ENCODE assay signal across 20 mouse cellular contexts in genomic region chr13:37332779-37333543, GRCm38 (mm10). TPM values are rescaled to one million over a fixed set of nuclear protein-coding genes. Genes with fewer than 3 reads are reported as not detected.
A peak's percentile ranks its signal among the peaks of the same experiment; 100 is the strongest.
DNase-seq lines count a peak whose midpoint lies in the region; ATAC-seq and TF ChIP-seq lines count a peak whose summit lies in the region.
"Had no signal": no experiment of that assay in that cellular context is flagged by ENCODE, and none has a peak within 500 bp of the region (broad histone marks: within the 10 kb centered on the region; RNA-seq: fewer than 3 reads in every experiment).

No protein-coding gene starts in this region.

- H3K4me1 ChIP-seq in bone marrow macrophage, adult 2 months (ENCODE audit: control insufficient read depth, insufficient read depth, low read length): peaks cover 53% of the 10 kb centered on the region
- no peaks in the 10 kb centered on the region for H3K4me1 ChIP-seq in lung, embryonic 15.5 days
- peaks cover 3% of the 10 kb centered on the region for H3K4me1 ChIP-seq in thymus, adult 2 months (replicated peaks; ENCODE audit: control insufficient read depth, insufficient read depth, low read length)
- H3K4me1 ChIP-seq: embryonic facial prominence, embryonic 13.5 days; forebrain, embryonic 15.5 days; hindbrain, embryonic 13.5 days; intestine, embryonic 15.5 days; midbrain, embryonic 10.5 days had no signal

- peak; percentile 91 for ATAC-seq in lung, embryonic 15.5 days (ENCODE audit: borderline replicate concordance, extremely low read depth, low FRiP score, low TSS enrichment)
- ATAC-seq in megakaryocyte, adult 5-6 weeks (ENCODE audit: poor library complexity, severe bottlenecking): peak; percentile 46
- ATAC-seq: forebrain, embryonic 15.5 days; intestine, embryonic 15.5 days; liver, postnatal 0 days had no signal

- H3K9me3 ChIP-seq in lung, embryonic 15.5 days: no peaks in the 10 kb centered on the region
- H3K9me3 ChIP-seq: embryonic facial prominence, embryonic 13.5 days; forebrain, embryonic 15.5 days; hindbrain, embryonic 13.5 days; intestine, embryonic 15.5 days; midbrain, embryonic 10.5 days had no signal

- WGBS in lung, embryonic 15.5 days: 39% methylated on average over 4 of the region's 4 CpGs
- 82% methylated on average over 4 of the region's 4 CpGs for WGBS in thymus, adult 2 months

- no peak overlapping the region for H3K4me3 ChIP-seq in left cerebral cortex, adult 2 months
- H3K4me3 ChIP-seq in bone marrow macrophage, adult 2 months (ENCODE audit: insufficient read depth, low read length): no peak overlapping the region
- H3K4me3 ChIP-seq in lung, embryonic 15.5 days: no peak overlapping the region
- no peak overlapping the region for H3K4me3 ChIP-seq in thymus, adult 2 months (ENCODE audit: control insufficient read depth, insufficient read depth, low read length)
- H3K4me3 ChIP-seq: embryonic facial prominence, embryonic 13.5 days; forebrain, embryonic 15.5 days; hindbrain, embryonic 13.5 days; intestine, embryonic 15.5 days; midbrain, embryonic 10.5 days had no signal

- no peak for DNase-seq in left cerebral cortex, adult 2 months (ENCODE audit: extremely low spot score in 1 of 2, low spot score in 2 of 2)
- no peak for DNase-seq in left cerebral cortex, adult 18-20 months (ENCODE audit: low spot score in 2 of 2)
- no peak for DNase-seq in c-Kit-positive CD71-positive TER-119-positive erythroid progenitor cells, embryonic 14.5 days (ENCODE audit: low spot score)
- DNase-seq in thymus, adult 2 months: no peak
- DNase-seq: cerebellum, adult 9-11 months; gastrocnemius, postnatal 36 days; heart, postnatal 10 days; left cerebral cortex, postnatal 4 days; liver, postnatal 0 days; retina, postnatal 1 day; thymus, postnatal 14 days had no signal

- H3K27me3 ChIP-seq in lung, embryonic 15.5 days: no peaks in the 10 kb centered on the region
- no peaks in the 10 kb centered on the region for H3K27me3 ChIP-seq in thymus, adult 2 months (ENCODE audit: control insufficient read depth, insufficient read depth, low read length)
- H3K27me3 ChIP-seq: embryonic facial prominence, embryonic 13.5 days; forebrain, embryonic 15.5 days; hindbrain, embryonic 13.5 days; intestine, embryonic 15.5 days had no signal

- no peak overlapping the region for H3K4me2 ChIP-seq in lung, embryonic 15.5 days
- H3K4me2 ChIP-seq: embryonic facial prominence, embryonic 13.5 days; forebrain, embryonic 15.5 days; heart, embryonic 11.5 days; hindbrain, embryonic 13.5 days; intestine, embryonic 15.5 days had no signal

- intact Hi-C loops in left cerebral cortex, adult 2 months (cut with DNase I): no loop called here

- TF ChIP-seq CTCF in left cerebral cortex, adult 2 months (IDR thresholded peaks at IDR 0.05): no peak
- no peak for TF ChIP-seq CTCF in bone marrow macrophage, adult 2 months (IDR thresholded peaks at IDR 0.05; ENCODE audit: low read depth, low read length)
- no peak for TF ChIP-seq CTCF in thymus, adult 2 months (IDR thresholded peaks at IDR 0.05; ENCODE audit: borderline replicate concordance, control insufficient read depth, extremely low read depth, insufficient read depth, low read length, poor library complexity)

- H3K9ac ChIP-seq in lung, embryonic 15.5 days: no peak overlapping the region
- H3K9ac ChIP-seq: embryonic facial prominence, embryonic 13.5 days; forebrain, embryonic 15.5 days; hindbrain, embryonic 13.5 days; intestine, embryonic 15.5 days; liver, postnatal 0 days had no signal

- no peak for TF ChIP-seq POLR2A in bone marrow macrophage, adult 2 months (IDR thresholded peaks at IDR 0.05; ENCODE audit: borderline replicate concordance, low read depth, low read length)
- TF ChIP-seq POLR2A in thymus, adult 2 months (IDR thresholded peaks at IDR 0.05; ENCODE audit: control insufficient read depth, extremely low read depth, insufficient read depth, low read length, poor library complexity): no peak

- peak overlapping the region; percentile 7; the same call in 1 of the 2 replicates for H3K27ac ChIP-seq in left cerebral cortex, adult 2 months
- peak overlapping the region; percentile 97 for H3K27ac ChIP-seq in bone marrow macrophage, adult 2 months (ENCODE audit: insufficient read depth, low read depth, low read length)
- H3K27ac ChIP-seq in lung, embryonic 15.5 days: peak overlapping the region; percentile 91
- H3K27ac ChIP-seq in thymus, adult 2 months (ENCODE audit: control insufficient read depth, insufficient read depth, low read length): no peak overlapping the region
- H3K27ac ChIP-seq: embryonic facial prominence, embryonic 13.5 days; forebrain, embryonic 15.5 days; hindbrain, embryonic 13.5 days; intestine, embryonic 15.5 days; midbrain, embryonic 10.5 days had no signal

- no peaks in the 10 kb centered on the region for H3K36me3 ChIP-seq in lung, embryonic 15.5 days
- H3K36me3 ChIP-seq in thymus, adult 2 months (ENCODE audit: control insufficient read depth, insufficient read depth, low read length): no peaks in the 10 kb centered on the region
- H3K36me3 ChIP-seq: embryonic facial prominence, embryonic 13.5 days; forebrain, embryonic 15.5 days; hindbrain, embryonic 13.5 days; intestine, embryonic 15.5 days; midbrain, embryonic 10.5 days had no signal

RNA-seq across cellular contexts. Expression of gene Ly86, which starts 12.0 kb away (rescaled TPM):
- 1 to 10 TPM; 8.5 to 8.7 TPM for total RNA-seq in left cerebral cortex, adult 2 months (2021)
- total RNA-seq in left cerebral cortex, adult 18-20 months (2021): 1 to 10 TPM; 7.3 to 8.8 TPM
- polyA plus RNA-seq in bone marrow macrophage, adult 2 months (2012; ENCODE audit: insufficient read depth, insufficient read length, missing spikeins): 613 and 643 TPM in 2 replicates
- polyA plus RNA-seq in lung, embryonic 15.5 days (2015; fragmentation: Nextera tagmentation; extraction: Ambion mirVana): 13.4 and 15.5 TPM in 2 replicates
- total RNA-seq in megakaryocyte, adult 5-6 weeks (2015): 497 and 530 TPM in 2 replicates
- 408 and 439 TPM in 2 replicates for total RNA-seq in megakaryocyte, adult 5-6 weeks (2017)
- polyA plus RNA-seq in thymus, adult 2 months (2012; rRNA removed): 14.2 and 14.4 TPM in 2 replicates

Comparison
In these comparisons a context has a peak if more than half of its experiments do, and no peak if none do; other contexts are left out.
1. RNA of gene Ly86, which starts 12.0 kb away (total RNA-seq): 408 to 530 TPM in megakaryocyte, adult 5-6 weeks; 7.3 to 8.8 TPM in left cerebral cortex, adult 18-20 months and 8.5 to 8.7 TPM in left cerebral cortex, adult 2 months; every median in the first group is over 10 times any median in the second.